Mouse (Mus musculus) kidney, embryonic 14.5 days (tissue): Measurements from ENCODE around the gene Cldn34c4. TPM values are rescaled to one million over a fixed set of nuclear protein-coding genes. Genes with fewer than 3 reads are reported as not detected.

Experiments
- ATAC-seq: fragments of 200-750 bp; cut with Nextera tagmentation; 2 replicates; pipeline ENCODE4 v1.8.0; 2017; ENCODE audit warnings: moderate number of reproducible peaks, mild to moderate bottlenecking, moderate TSS enrichment, moderate library complexity; ENCODE audit not compliant: low FRiP score, low TSS enrichment
- H3K27ac ChIP-seq: fragments of 300-500 bp; sonication (generic); 2 replicates; pipeline ENCODE4 v1.5.1; 2014; ENCODE audit warnings: low read depth, mild to moderate bottlenecking, low read length, moderate library complexity, mixed read lengths
- H3K27me3 ChIP-seq: fragments of 300-500 bp; sonication (generic); 2 replicates; pipeline ENCODE4 v1.6.1; 2014; ENCODE audit warnings: mild to moderate bottlenecking, low read length; ENCODE audit not compliant: control insufficient read depth, insufficient read depth
- H3K36me3 ChIP-seq: fragments of 300-500 bp; sonication (generic); 2 replicates; pipeline ENCODE4 v1.6.1; 2014; ENCODE audit warnings: low read length, mixed read lengths; ENCODE audit not compliant: control insufficient read depth, insufficient read depth
- H3K4me1 ChIP-seq: fragments of 300-500 bp; sonication (generic); 2 replicates; pipeline ENCODE4 v1.6.1; 2014; ENCODE audit warnings: low read length, mixed read lengths; ENCODE audit not compliant: control insufficient read depth, insufficient read depth
- H3K4me2 ChIP-seq: fragments of 300-500 bp; sonication (generic); replicated peaks from 2 replicates; pipeline ENCODE4 v1.6.1; 2014; ENCODE audit warnings: low read depth, mild to moderate bottlenecking, low read length
- H3K4me3 ChIP-seq: fragments of 300-500 bp; sonication (generic); 2 replicates; pipeline ENCODE4 v1.5.1; 2014; ENCODE audit warnings: mild to moderate bottlenecking, low read length
- H3K9ac ChIP-seq: fragments of 300-500 bp; sonication (generic); 2 replicates; pipeline ENCODE4 v1.6.1; 2014; ENCODE audit warnings: low read depth, mild to moderate bottlenecking, low read length, moderate library complexity
- H3K9me3 ChIP-seq: fragments of 300-500 bp; sonication (generic); 2 replicates; pipeline ENCODE4 v1.6.1; 2016; ENCODE audit warnings: low read length; ENCODE audit not compliant: control insufficient read depth
- WGBS: fragments of 180-500 bp; shearing (Covaris S2); extraction: QIAGEN DNeasy Blood & Tissue Kit; methylation state at CpG from one replicate; pipeline ENCODE4 v1.1.7; 2014; 5-methylcytosine and 5-hydroxymethylcytosine counted together
- polyA plus RNA-seq: library from polyadenylated mRNA; unstranded; fragments of >200 nt; fragmentation: Nextera tagmentation; extraction: Ambion mirVana; gene quantifications from 2 replicates; pipeline ENCODE4 v1.2.1, GENCODE M21; 2014

Gene Cldn34c4
- polyA plus RNA-seq = not detected in 2 replicates

- no peak within 1 kb of the TSS for H3K4me2 ChIP-seq
- no peak within 1 kb of the TSS for H3K27ac ChIP-seq
- no peak within 1 kb of the TSS for H3K4me3 ChIP-seq
- no peaks in the 10 kb centered on the region for H3K9me3 ChIP-seq
- H3K27me3 ChIP-seq = no peaks in the 10 kb centered on the region
- no peak within 1 kb of the TSS for H3K9ac ChIP-seq
- no peaks in the 10 kb centered on the region for H3K36me3 ChIP-seq
- H3K4me1 ChIP-seq = no peaks in the 10 kb centered on the region
- 73% methylated on average over 2 of the region's 2 CpGs for WGBS
- ATAC-seq = no peak
Measured at GRCm38 (mm10) chrX:127736454-127736853, at the start of gene Cldn34c4. Gene Cldn34c4 (minus strand): TSS chrX:127736554.

GRCm38 (mm10) chrX:127747062-127747461 is 10.7 kb upstream of the Cldn34c4 start:
- Histone ChIP-seq H3K27ac (no peak overlapping the region), H3K27me3 (no peaks in the 10 kb centered on the region), H3K4me3 (no peak overlapping the region), H3K4me1 (no peaks in the 10 kb centered on the region), H3K36me3 (no peaks in the 10 kb centered on the region), H3K9ac (no peak overlapping the region), H3K9me3 (no peaks in the 10 kb centered on the region), H3K4me2 (no peak overlapping the region)
- no peak for ATAC-seq
- WGBS = 80% methylated on average over 4 of the region's 4 CpGs
